Mouse (Mus musculus) MEL (cell line): ENCODE measurements at regions not wholly inside any gene's neighbourhood (a gene's known extent, or its start where the extent isn't known, plus 50 kb on each side); places are given as distances from the start of the nearest gene placed in this dataset.

ENCODE experiments used
- DNase-seq: peaks from one replicate; pipeline ENCODE4 v3.0.0; 2011; ENCODE audit warnings: low read depth, low spot score
- H3K27ac ChIP-seq: 2 replicates; pipeline ENCODE4 v1.5.1; 2012; ENCODE audit warnings: low read depth, mild to moderate bottlenecking, control low read depth, low read length, moderate library complexity; ENCODE audit not compliant: control insufficient read depth
- H3K27me3 ChIP-seq, 2 experiments: fragments of 150-350 bp in 1 of 2; sonication (generic) in 1 of 2; 2 replicates each; pipeline ENCODE4 v1.6.1; 2012; ENCODE audit warnings: low read length in 2 of 2, mild to moderate bottlenecking in 2 of 2, improper control_type of control experiment in 1 of 2, moderate library complexity in 1 of 2; ENCODE audit not compliant: insufficient read depth in 2 of 2, control insufficient read depth in 1 of 2
- H3K36me3 ChIP-seq, 2 experiments: 2 replicates each; pipeline ENCODE4 v1.6.1; 2012 to 2014; ENCODE audit warnings: low read length in 2 of 2, improper control_type of control experiment in 1 of 2, inconsistent platforms in 1 of 2, mild to moderate bottlenecking in 1 of 2; ENCODE audit not compliant: insufficient read depth in 2 of 2, control insufficient read depth in 1 of 2
- H3K4me1 ChIP-seq, 2 experiments: fragments of 150-350 bp in 1 of 2; sonication (generic) in 1 of 2; 2 replicates each; pipeline ENCODE4 v1.6.1; 2012; ENCODE audit warnings: low read length in 2 of 2, improper control_type of control experiment in 1 of 2, mild to moderate bottlenecking in 1 of 2; ENCODE audit not compliant: insufficient read depth in 2 of 2, control insufficient read depth in 1 of 2
- H3K4me3 ChIP-seq, 2 experiments: fragments of 150-350 bp in 1 of 2; sonication (generic) in 1 of 2; 2 replicates each; pipeline ENCODE4 v1.5.1; 2012; ENCODE audit warnings: low read depth in 2 of 2, low read length in 2 of 2, mild to moderate bottlenecking in 2 of 2, moderate library complexity in 2 of 2, control low read depth in 1 of 2, improper control_type of control experiment in 1 of 2; ENCODE audit not compliant: control insufficient read depth in 1 of 2, insufficient read depth in 1 of 2
- H3K79me2 ChIP-seq: 2 replicates; pipeline ENCODE4 v1.6.1; 2012; ENCODE audit warnings: mild to moderate bottlenecking, low read length, moderate library complexity; ENCODE audit not compliant: control insufficient read depth, poor library complexity, insufficient read depth
- H3K9ac ChIP-seq: 2 replicates; pipeline ENCODE4 v1.6.1; 2012; ENCODE audit warnings: low read depth, mild to moderate bottlenecking, control low read depth, low read length, moderate library complexity; ENCODE audit not compliant: control insufficient read depth, poor library complexity, severe bottlenecking
- H3K9me3 ChIP-seq: fragments of 150-350 bp; sonication (generic); replicated peaks from 2 replicates; pipeline ENCODE4 v1.6.1; 2012; ENCODE audit warnings: mild to moderate bottlenecking, low read length, improper control_type of control experiment, moderate library complexity; ENCODE audit not compliant: insufficient read depth
- BHLHE40 ChIP-seq: IDR thresholded peaks from 2 replicates; pipeline ENCODE4 v1.6.1; 2012; ENCODE audit warnings: low read depth, mild to moderate bottlenecking, inconsistent platforms, low read length, improper control_type of control experiment, borderline replicate concordance
- E2F4 ChIP-seq: IDR thresholded peaks from 2 replicates; pipeline ENCODE4 v1.6.1; 2011; ENCODE audit warnings: low read depth, low read length, improper control_type of control experiment, borderline replicate concordance
- EP300 ChIP-seq, 2 experiments: IDR thresholded peaks; 2 replicates each; pipeline ENCODE4 v1.6.1; 2011; ENCODE audit warnings: improper control_type of control experiment in 2 of 2, low read length in 2 of 2, low read depth in 1 of 2, mild to moderate bottlenecking in 1 of 2
- ETS1 ChIP-seq: IDR thresholded peaks from 2 replicates; pipeline ENCODE4 v1.6.1; 2012; ENCODE audit warnings: low read depth, mild to moderate bottlenecking, inconsistent platforms, low read length, improper control_type of control experiment, moderate library complexity
- GABPA ChIP-seq: IDR thresholded peaks from 2 replicates; pipeline ENCODE4 v1.6.1; 2012; ENCODE audit warnings: low read depth, mild to moderate bottlenecking, inconsistent platforms, low read length, improper control_type of control experiment, moderate library complexity
- GATA1 ChIP-seq: IDR thresholded peaks from 2 replicates; pipeline ENCODE4 v1.6.1; 2011; ENCODE audit warnings: low read depth, low read length, improper control_type of control experiment
- MAFK ChIP-seq: IDR thresholded peaks from 2 replicates; pipeline ENCODE4 v1.6.1; 2011; ENCODE audit warnings: low read depth, mild to moderate bottlenecking, low read length, improper control_type of control experiment, borderline replicate concordance
- MAZ ChIP-seq: IDR thresholded peaks from 2 replicates; pipeline ENCODE4 v1.6.1; 2012; ENCODE audit warnings: low read depth, mild to moderate bottlenecking, inconsistent platforms, low read length, improper control_type of control experiment
- MXI1 ChIP-seq: IDR thresholded peaks from 2 replicates; pipeline ENCODE4 v1.6.1; 2011; ENCODE audit warnings: mild to moderate bottlenecking, low read depth, low read length, improper control_type of control experiment
- MYB ChIP-seq: IDR thresholded peaks from 2 replicates; pipeline ENCODE4 v1.6.1; 2011; ENCODE audit warnings: mild to moderate bottlenecking, low read depth, low read length, improper control_type of control experiment
- NELFE ChIP-seq: IDR thresholded peaks from 2 replicates; pipeline ENCODE4 v1.6.1; 2011; ENCODE audit warnings: low read depth, low read length, improper control_type of control experiment
- NRF1 ChIP-seq: IDR thresholded peaks from 2 replicates; pipeline ENCODE4 v1.6.1; 2014; ENCODE audit warnings: low read depth, mild to moderate bottlenecking, inconsistent platforms, low read length, improper control_type of control experiment, moderate library complexity; ENCODE audit not compliant: poor library complexity, insufficient read depth, severe bottlenecking
- POLR2AphosphoS2 ChIP-seq: IDR thresholded peaks from 2 replicates; pipeline ENCODE4 v1.6.1; 2011; ENCODE audit warnings: low read length, improper control_type of control experiment
- RAD21 ChIP-seq: IDR thresholded peaks from 2 replicates; pipeline ENCODE4 v1.6.1; 2011; ENCODE audit warnings: mild to moderate bottlenecking, low read depth, low read length, improper control_type of control experiment
- RCOR1 ChIP-seq: IDR thresholded peaks from 2 replicates; pipeline ENCODE4 v1.6.1; 2012; ENCODE audit warnings: low read depth, mild to moderate bottlenecking, inconsistent platforms, low read length, improper control_type of control experiment
- SMC3 ChIP-seq: IDR thresholded peaks from 2 replicates; pipeline ENCODE4 v1.6.1; 2011; ENCODE audit warnings: low read depth, low read length, improper control_type of control experiment
- ZC3H11A ChIP-seq: IDR thresholded peaks from 2 replicates; pipeline ENCODE4 v1.6.1; 2012; ENCODE audit warnings: low read depth, mild to moderate bottlenecking, inconsistent platforms, low read length, improper control_type of control experiment
- ZMIZ1 ChIP-seq: IDR thresholded peaks from 2 replicates; pipeline ENCODE4 v1.6.1; 2012; ENCODE audit warnings: low read depth, mild to moderate bottlenecking, inconsistent platforms, low read length, improper control_type of control experiment, moderate library complexity
- ZNF384 ChIP-seq: IDR thresholded peaks from 2 replicates; pipeline ENCODE4 v1.6.1; 2012; ENCODE audit warnings: low read depth, mild to moderate bottlenecking, inconsistent platforms, low read length, improper control_type of control experiment

DNA sequence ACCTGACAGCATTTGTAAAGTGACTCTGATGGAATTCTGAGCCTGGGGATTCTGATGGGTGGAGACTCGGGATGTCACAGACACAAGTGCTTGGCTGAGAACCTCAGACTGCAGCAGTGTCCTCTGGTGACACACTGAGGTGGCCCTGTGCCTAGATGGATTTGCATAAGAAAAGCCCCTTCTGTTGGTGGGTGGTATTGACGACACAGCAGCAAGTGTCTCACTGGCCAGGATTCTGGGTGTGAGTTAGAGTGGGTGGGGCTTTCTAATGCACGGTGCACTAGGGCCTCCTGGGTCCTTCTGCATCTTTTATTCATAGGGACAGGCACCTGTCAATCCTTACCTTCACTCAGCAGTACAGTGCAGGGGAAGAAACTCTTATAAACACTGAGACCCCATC is 100.9 kb upstream of the Kazn start:
- DNase-seq, result no peak
- no peaks in the 10 kb centered on the region for H3K27me3 ChIP-seq
- H3K4me3 ChIP-seq, result no peak overlapping the region
- H3K9ac ChIP-seq, result no peak overlapping the region
- TF ChIP-seq ZNF384 (no peak), MYB (no peak), MAZ (no peak), NRF1 (no peak), ZC3H11A (no peak), GATA1 (no peak), NELFE (no peak), BHLHE40 (no peak), RCOR1 (no peak), EP300 (IDR thresholded peaks at IDR 0.05; ENCODE audit: low read depth in 1 of 2, low read length in 2 of 2) (no peak), MXI1 (no peak)
- H3K79me2 ChIP-seq, result no peaks in the 10 kb centered on the region
- no peaks in the 10 kb centered on the region for H3K4me1 ChIP-seq
- no peaks in the 10 kb centered on the region for H3K9me3 ChIP-seq
- no peak overlapping the region for H3K27ac ChIP-seq
- H3K36me3 ChIP-seq, result no peaks in the 10 kb centered on the region

DNA sequence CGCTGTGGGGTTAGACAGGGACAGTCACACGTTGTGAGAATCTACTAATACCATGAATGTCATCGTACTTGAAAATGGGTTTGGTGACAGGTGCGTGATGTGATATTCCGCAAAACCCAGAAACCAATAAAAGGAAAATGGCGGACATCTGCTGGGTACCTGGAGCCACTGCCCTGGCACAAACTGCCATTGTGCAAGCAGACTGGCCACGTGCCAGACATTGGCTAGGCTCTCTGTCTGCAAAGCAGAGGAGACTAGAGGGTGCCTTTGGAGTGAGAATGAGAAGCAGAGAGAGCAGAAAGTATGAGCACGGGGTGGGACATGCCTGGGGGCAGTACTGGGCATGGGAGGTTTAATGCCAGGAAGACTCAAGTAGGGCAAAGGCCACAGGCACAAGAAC is 98.5 kb upstream of the Kazn start:
- Histone ChIP-seq H3K4me3 (no peak overlapping the region), H3K9ac (no peak overlapping the region), H3K36me3 (no peaks in the 10 kb centered on the region), H3K9me3 (no peaks in the 10 kb centered on the region), H3K27ac (no peak overlapping the region), H3K4me1 (no peaks in the 10 kb centered on the region), H3K79me2 (no peaks in the 10 kb centered on the region), H3K27me3 (no peaks in the 10 kb centered on the region)
- DNase-seq, result no peak
- TF ChIP-seq SMC3 (no peak), ZMIZ1 (no peak), NELFE (no peak), POLR2AphosphoS2 (no peak), MAZ (no peak), E2F4 (no peak), GABPA (no peak), MAFK (no peak), MYB (no peak), RAD21 (no peak), GATA1 (no peak), ETS1 (no peak)
